Mouse (Mus musculus) gastrocnemius, postnatal 36 days (tissue): ENCODE data around the gene Inpp5k. TPM values are rescaled to one million over a fixed set of nuclear protein-coding genes. Genes with fewer than 3 reads are reported as not detected.
A peak's percentile ranks its signal among the peaks of the same experiment; 100 is the strongest.
"Not testable (repeated sequence)": the region's sequence is repeated elsewhere in the genome, so short reads cannot be mapped to it uniquely, and the experiment has no call there.

Experiments used
- DNase-seq, 2 experiments: peaks; one replicate each; pipeline ENCODE4 v3.0.0; 2022
- intact Hi-C: fragments of 180-260 bp; cut with DNase I; formaldehyde crosslinking; loops from one replicate; pipeline ENCODE4 v1.15.1; 2025
- long read RNA-seq, 2 experiments: library from polyadenylated mRNA; stranded (forward); transcript quantifications; one replicate each; pipeline ENCODE4 v2.0.0; 2021
- total RNA-seq, 2 experiments: library from RNA; stranded (reverse); gene quantifications; 2 replicates each; pipeline ENCODE4 v1.2.3; 2021

The Inpp5k gene
- total RNA-seq: 10 to 100 TPM; 20.4 to 24.0 TPM
- long read RNA-seq, experiment 1, transcript Inpp5k-201 (12 exons, 2,679 nt): major isoform, 12 of 15 reads
- long read RNA-seq, experiment 1, partial matches to known transcripts: 0 of 15 reads
- long read RNA-seq, experiment 1, other reads (novel, unspliced or antisense): 2 of 15 reads
- long read RNA-seq, experiment 2, transcript Inpp5k-201 (12 exons, 2,679 nt): major isoform, 18 of 25 reads
- long read RNA-seq, experiment 2, partial matches to known transcripts: 2 of 25 reads
- long read RNA-seq, experiment 2, other reads (novel, unspliced or antisense): 3 of 25 reads

DNA sequence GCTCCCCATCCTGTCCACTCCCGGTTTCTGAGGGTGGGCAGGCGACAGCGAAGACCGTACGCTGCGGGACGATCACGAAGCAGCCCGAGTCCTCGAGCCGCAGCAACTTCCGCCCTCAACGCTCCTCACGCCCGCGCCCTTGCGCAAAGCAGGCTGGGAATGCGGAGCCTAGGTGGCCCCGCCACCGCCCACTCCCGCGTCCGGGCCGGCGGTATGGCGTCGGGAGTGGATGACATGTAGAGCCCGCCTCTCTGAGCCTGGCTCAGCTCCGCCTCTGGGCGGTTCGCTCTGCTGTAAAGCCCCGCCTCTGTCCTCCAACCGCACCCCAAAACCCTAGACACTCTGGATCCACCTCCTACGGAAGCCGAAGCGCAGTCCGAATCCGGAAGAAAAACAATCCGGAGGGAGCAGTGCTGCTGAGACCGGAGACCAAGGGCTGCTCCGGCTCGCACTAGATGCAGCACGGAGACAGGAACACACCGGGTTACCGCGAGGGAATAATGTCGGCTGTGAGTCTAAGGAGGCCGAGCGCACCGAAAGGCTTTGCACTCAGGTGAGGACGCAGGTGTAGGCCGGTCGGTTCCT, at the start of gene Inpp5k:
TSS of gene Inpp5k (plus strand) at position 344 of the 585 bp plus-strand sequence.
- intact Hi-C loops: no loop called here
- DNase-seq: peak; percentile 93

- intact Hi-C loops: no loop called here
- no peak for DNase-seq
These were observed 49.2 kb upstream of the Inpp5k start for GRCm38 (mm10) chr11:75581495-75582149.

DNA sequence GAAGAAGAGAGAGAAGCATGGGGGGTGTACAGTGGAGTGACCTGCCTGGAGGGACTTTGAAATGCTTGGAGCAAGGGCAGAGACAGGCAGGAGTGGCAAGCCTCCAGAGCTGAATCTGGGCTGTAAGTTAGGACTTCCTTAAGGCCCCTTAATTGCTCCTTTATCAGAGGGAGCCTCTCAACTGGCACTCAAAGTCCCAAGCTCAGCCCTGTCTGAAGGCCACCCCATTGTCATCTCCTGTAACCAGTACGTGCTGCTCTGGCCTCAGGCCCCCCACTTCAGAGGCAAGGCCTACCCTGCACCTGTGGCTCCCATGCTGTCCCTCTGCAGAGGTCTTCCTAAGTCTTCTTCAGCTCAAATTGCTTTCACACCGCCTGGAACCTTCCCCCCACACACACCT, 47.3 kb upstream of the Inpp5k start:
- no peak for DNase-seq
- intact Hi-C loops: no loop called here

DNA sequence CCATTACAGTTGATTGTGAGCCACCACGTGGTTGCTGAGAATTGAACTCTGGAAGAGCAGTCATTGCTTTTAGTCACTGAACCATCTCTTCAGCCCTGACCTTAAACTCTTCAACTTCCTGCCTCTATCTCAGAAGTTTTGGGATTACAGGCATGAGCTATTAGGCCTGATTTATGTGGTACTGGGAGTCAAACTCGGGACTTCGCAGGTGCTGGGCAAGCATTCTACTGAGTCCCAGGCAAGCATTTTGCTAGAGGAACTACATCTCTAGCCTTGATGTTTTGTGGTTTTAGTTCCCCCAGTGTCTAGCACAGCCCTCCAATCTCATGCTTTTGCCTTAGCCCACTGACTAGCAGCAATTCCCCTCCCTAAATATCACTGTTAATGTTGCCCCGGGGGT, 45.7 kb upstream of the Inpp5k start:
- no peak for DNase-seq
- intact Hi-C loops: no loop called here

- intact Hi-C loops: no loop called here
- no peak for DNase-seq
These were observed 44.8 kb upstream of the Inpp5k start for GRCm38 (mm10) chr11:75585978-75586377.

GRCm38 (mm10) chr11:75586963-75587362, 43.8 kb upstream of the Inpp5k start:
- intact Hi-C loops: no loop called here
- DNase-seq: no peak

- intact Hi-C loops: no loop called here
- peak; percentile 92 to 96 for DNase-seq
These were observed 43.1 kb upstream of the Inpp5k start, which contains the start of gene Pitpna for GRCm38 (mm10) chr11:75587493-75588284. Gene Pitpna (plus strand): TSS chr11:75588097.

DNA sequence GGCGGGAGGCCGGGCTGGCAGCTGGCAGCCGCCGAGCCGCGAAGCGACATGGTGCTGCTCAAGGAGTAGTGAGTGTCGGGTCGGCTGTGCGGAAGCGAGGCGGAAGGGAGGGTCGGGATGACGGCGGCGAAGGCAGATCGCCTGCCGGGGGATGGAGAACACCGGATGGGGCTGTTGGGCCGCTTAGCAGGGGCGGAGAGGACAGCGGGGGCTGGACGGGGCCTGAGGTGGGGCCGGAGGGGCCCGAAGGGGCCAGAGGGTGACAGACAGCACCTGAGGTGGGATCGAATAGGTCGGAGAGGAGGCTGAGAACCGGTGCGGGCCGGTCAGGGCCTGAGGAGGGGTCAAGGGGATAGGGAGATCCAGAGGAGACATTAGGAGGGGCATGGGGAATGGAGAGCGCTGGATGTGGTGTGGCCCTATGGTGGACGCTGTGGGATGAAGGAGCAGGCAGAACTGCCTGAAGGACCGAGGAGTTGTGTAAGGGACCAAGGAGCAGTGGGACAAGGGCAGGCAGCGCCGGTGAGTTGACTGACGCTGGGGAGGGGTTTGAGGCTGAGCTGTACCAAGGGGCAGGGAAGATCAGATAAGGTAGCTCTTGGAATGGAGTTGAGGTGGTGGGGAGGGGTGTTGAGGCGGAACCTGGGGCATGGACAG, 42.4 kb upstream of the Inpp5k start:
- DNase-seq: peak in 1 of 2 experiments; percentile 47
- intact Hi-C loops: no loop called here

DNA sequence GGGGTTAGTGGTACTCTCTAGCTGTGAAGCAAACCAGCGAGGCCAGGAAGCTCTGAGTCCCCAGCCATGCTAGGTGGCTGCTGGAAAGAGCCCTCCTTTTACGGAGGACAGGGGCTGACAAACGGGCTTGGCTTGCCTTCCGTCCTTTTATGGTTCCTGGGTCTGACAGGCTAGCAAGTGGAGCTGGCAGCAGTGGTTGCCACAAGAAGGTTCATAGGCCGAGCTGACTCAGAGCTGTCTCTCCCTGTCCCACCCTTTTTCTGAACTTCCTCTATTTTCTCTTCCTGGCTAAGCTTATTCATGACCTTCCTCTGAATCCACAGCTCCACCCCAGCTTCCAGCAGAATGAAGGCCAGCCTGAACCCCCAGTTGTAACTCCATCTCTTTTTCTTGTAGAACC, 38.2 kb upstream of the Inpp5k start:
- DNase-seq: no peak
- intact Hi-C loops: no loop called here

GRCm38 (mm10) chr11:75594431-75594830, 36.4 kb upstream of the Inpp5k start:
- DNase-seq: no peak
- intact Hi-C loops: no loop called here

DNA sequence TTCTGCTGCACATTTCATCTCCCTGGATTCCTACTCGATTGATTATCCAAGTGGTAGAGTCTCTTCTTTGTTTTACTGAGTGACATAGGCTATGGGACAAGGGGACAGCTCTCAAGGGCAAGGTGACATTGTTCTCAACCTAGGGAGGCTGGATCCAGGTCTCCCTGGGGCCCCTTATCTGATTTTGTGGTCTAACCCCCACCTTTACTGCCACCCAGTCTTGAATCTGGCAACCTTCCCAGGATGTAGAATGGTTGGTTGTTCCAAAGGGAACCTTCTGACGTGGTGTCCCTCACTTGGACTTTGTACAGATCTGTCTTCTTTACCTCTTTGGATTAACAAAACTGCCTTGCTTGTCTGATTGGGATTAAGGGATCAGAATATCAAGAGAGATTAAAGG, 35.4 kb upstream of the Inpp5k start:
- no peak for DNase-seq
- intact Hi-C loops: no loop called here

DNA sequence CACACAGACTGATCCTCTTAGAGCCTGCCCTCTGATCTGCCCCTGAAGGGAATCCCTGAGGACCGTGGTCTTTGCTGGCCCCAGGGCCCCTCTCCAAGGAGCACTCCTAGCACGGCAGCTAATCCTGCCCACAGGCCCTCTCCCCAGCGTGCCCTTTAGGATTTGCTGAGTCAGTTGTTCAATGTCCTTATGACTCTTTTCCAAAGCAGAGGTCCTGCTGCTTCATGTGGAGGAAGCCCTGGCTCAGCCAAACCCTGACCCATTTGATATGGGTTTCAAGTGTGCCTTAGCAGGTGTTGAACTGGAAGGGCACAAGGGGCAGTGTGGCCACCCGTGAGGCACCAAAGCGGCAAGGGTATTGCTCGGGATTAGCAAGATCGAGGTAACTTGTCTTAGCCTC, 35.0 kb upstream of the Inpp5k start:
- DNase-seq: peak in 1 of 2 experiments; percentile 30
- intact Hi-C loops: no loop called here

DNA sequence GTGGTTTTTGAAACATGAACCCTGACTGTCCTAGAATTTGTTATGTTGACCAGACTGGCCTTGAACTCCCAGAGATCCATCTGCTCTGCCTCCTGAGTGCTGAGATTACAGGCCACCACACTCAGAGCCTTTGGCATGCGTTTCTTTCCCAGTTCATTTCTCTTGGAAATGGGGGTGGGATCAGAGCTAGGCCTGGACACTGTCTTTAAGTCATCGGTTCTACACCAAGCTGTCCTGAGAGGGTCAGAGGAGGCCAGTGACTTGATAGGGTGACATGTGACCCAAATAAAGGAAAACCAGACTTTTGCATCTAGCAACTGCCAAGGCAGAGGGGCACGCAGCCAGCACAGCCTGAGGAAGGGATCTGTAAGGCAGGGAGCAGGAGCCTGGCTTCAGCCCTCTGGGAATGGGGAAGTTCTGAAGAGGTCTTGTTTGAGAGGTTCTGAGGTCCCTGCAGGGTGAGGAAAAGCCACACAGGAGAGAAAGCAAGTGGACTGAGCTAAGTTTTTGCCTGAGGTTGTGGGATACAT, 34.0 kb upstream of the Inpp5k start:
- intact Hi-C loops: no loop called here
- peak; percentile 64 to 70 for DNase-seq

DNA sequence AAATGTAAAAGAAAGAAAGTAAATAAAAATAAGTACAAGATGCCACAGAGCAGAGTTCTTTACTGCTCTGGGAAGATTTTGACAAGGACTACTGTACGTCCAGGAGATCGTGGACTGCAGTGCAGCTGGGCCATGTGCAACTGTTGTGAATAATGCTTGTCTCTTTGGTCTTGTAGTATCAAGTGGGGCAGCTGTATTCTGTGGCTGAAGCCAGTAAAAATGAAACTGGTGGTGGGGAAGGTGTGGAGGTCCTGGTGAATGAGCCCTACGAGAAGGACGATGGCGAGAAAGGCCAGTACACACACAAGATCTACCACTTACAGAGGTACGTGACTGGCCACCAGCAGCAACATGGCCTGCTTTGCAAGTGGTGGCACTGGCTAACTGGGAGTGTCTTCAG, 32.8 kb upstream of the Inpp5k start:
- intact Hi-C loops: no loop called here
- no peak for DNase-seq

DNA sequence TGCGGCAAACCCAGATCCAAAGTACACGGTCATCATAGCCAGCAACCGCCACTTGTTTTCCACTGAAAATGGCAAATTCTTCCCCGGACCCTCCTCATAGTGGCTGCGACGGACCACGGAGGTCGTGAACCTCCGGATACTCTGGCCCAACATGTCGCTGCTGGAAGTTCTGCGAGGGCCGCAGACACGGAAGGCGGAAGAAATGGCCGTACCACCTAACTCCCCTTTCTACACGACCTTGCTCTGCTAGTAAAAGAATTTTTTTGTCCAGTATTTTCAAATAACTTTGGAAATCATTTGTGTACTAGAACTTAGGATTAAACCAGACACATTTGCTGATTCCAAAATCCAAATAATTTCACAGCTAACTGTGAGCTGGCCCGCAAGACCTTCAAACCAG, 31.0 kb upstream of the Inpp5k start:
- not testable (repeated sequence) for DNase-seq
- intact Hi-C loops: loop anchor here (5.0 kb wide), 1 partner anchor 47 kb away; no protein-coding TSS in a partner anchor

DNA sequence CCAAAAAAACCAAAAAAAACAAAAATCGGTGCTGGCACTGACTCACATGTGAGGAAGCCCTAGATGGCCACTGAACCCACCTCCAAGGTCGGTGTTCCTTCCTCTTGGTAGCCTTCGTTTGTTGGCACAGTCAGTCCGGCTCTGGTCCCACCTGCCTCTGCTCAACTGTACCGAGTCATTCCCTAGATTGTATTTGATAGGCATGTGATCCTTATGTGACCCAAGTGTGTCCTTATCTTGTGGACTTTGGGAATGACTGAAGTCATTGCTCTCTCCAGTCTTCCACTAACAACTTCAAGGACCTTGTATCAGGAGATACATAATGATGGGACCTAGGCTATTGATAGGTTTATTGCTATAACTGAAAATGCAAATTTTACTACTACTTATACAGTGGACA, 26.0 kb upstream of the Inpp5k start:
- intact Hi-C loops: loop anchor here (5.0 kb wide), 1 partner anchor 42 kb away; no protein-coding TSS in a partner anchor
- no peak for DNase-seq

- no peak for DNase-seq
- intact Hi-C loops: no loop called here
These were observed 25.5 kb upstream of the Inpp5k start for GRCm38 (mm10) chr11:75605318-75605717.

GRCm38 (mm10) chr11:75608776-75609175, 22.0 kb upstream of the Inpp5k start:
- DNase-seq: no peak

GRCm38 (mm10) chr11:75610021-75610420, 20.8 kb upstream of the Inpp5k start:
- intact Hi-C loops: loop anchor here (1.0 kb wide), 1 partner anchor 24 kb away; no protein-coding TSS in a partner anchor
- no peak for DNase-seq

More at GRCm38 (mm10) chr11:75608776-75609175, 22.0 kb upstream of the Inpp5k start:
- intact Hi-C loops: no loop called here

- intact Hi-C loops: no loop called here
- no peak for DNase-seq
These were observed 16.0 kb upstream of the Inpp5k start for GRCm38 (mm10) chr11:75614769-75615168.
